Mouse (Mus musculus): ENCODE measurements around the gene Tcf7. TPM values are rescaled to one million over a fixed set of nuclear protein-coding genes. Genes with fewer than 3 reads are reported as not detected.
"Not testable (repeated sequence)": the region's sequence is repeated elsewhere in the genome, so short reads cannot be mapped to it uniquely, and the experiment has no call there.

Tcf7 gene
- total and polyA plus RNA-seq, 3 experiments: not detected

GRCm38 (mm10) chr11:52228722-52229448 lies 53.9 kb downstream of the Tcf7 start:
- ATAC-seq (ENCODE audit: extremely low read depth, insufficient number of reproducible peaks, low FRiP score, poor library complexity, severe bottlenecking): no peak
- Histone ChIP-seq H3K27me3 (ENCODE audit: insufficient read depth, low read length) (peaks cover 5% of the 10 kb centered on the region), H3K9me3 (replicated peaks) (no peaks in the 10 kb centered on the region), H3K36me3 (replicated peaks) (no peaks in the 10 kb centered on the region), H3K4me3 (ENCODE audit: low read depth, low read length) (no peak overlapping the region), H3K4me1 (ENCODE audit: insufficient read depth, low read depth, low read length) (peaks cover 16% of the 10 kb centered on the region)
- TF ChIP-seq GATA2 (IDR thresholded peaks at IDR 0.05; ENCODE audit: borderline replicate concordance, low read depth, low read length) (no peak), CTCF (IDR thresholded peaks at IDR 0.05; ENCODE audit: low read depth, low read length) (no peak), POLR2AphosphoS5 (IDR thresholded peaks at IDR 0.05; ENCODE audit: insufficient replicate concordance, low read depth, low read length) (no peak), GATA1 (IDR thresholded peaks at IDR 0.05; ENCODE audit: borderline replicate concordance, low read length) (no peak), TAL1 (conservative IDR thresholded peaks at IDR 0.05; ENCODE audit: low read depth, low read length) (no peak)
- no peak for DNase-seq (ENCODE audit: low spot score)

GRCm38 (mm10) chr11:52227466-52228226 lies 55.2 kb downstream of the Tcf7 start:
- ATAC-seq (ENCODE audit: extremely low read depth, insufficient number of reproducible peaks, low FRiP score, poor library complexity, severe bottlenecking) (no peak), DNase-seq (ENCODE audit: low spot score) (no peak)
- H3K36me3 ChIP-seq (replicated peaks): no peaks in the 10 kb centered on the region
- H3K4me3 ChIP-seq (ENCODE audit: low read depth, low read length): no peak overlapping the region
- TF ChIP-seq GATA2 (IDR thresholded peaks at IDR 0.05; ENCODE audit: borderline replicate concordance, low read depth, low read length) (no peak), GATA1 (IDR thresholded peaks at IDR 0.05; ENCODE audit: borderline replicate concordance, low read length) (no peak), CTCF (IDR thresholded peaks at IDR 0.05; ENCODE audit: low read depth, low read length) (no peak), TAL1 (conservative IDR thresholded peaks at IDR 0.05; ENCODE audit: low read depth, low read length) (no peak), POLR2AphosphoS5 (IDR thresholded peaks at IDR 0.05; ENCODE audit: insufficient replicate concordance, low read depth, low read length) (no peak)
- H3K9me3 ChIP-seq (replicated peaks): no peaks in the 10 kb centered on the region
- H3K4me1 ChIP-seq (ENCODE audit: insufficient read depth, low read depth, low read length): peaks cover 15% of the 10 kb centered on the region
- peaks cover 8% of the 10 kb centered on the region for H3K27me3 ChIP-seq (ENCODE audit: insufficient read depth, low read length)

GRCm38 (mm10) chr11:52227053-52227452 lies 55.8 kb downstream of the Tcf7 start:
- no peaks in the 10 kb centered on the region for H3K9me3 ChIP-seq (replicated peaks)
- TF ChIP-seq CTCF (IDR thresholded peaks at IDR 0.05; ENCODE audit: low read depth, low read length) (no peak), GATA1 (IDR thresholded peaks at IDR 0.05; ENCODE audit: borderline replicate concordance, low read length) (no peak), GATA2 (IDR thresholded peaks at IDR 0.05; ENCODE audit: borderline replicate concordance, low read depth, low read length) (no peak), POLR2AphosphoS5 (IDR thresholded peaks at IDR 0.05; ENCODE audit: insufficient replicate concordance, low read depth, low read length) (no peak), TAL1 (conservative IDR thresholded peaks at IDR 0.05; ENCODE audit: low read depth, low read length) (no peak)
- peaks cover 8% of the 10 kb centered on the region for H3K27me3 ChIP-seq (ENCODE audit: insufficient read depth, low read length)
- H3K4me3 ChIP-seq (ENCODE audit: low read depth, low read length): no peak overlapping the region
- ATAC-seq (ENCODE audit: extremely low read depth, insufficient number of reproducible peaks, low FRiP score, poor library complexity, severe bottlenecking) (no peak), DNase-seq (ENCODE audit: low spot score) (no peak)
- H3K4me1 ChIP-seq (ENCODE audit: insufficient read depth, low read depth, low read length): peaks cover 15% of the 10 kb centered on the region
- no peaks in the 10 kb centered on the region for H3K36me3 ChIP-seq (replicated peaks)

GRCm38 (mm10) chr11:52225986-52226599 lies 56.7 kb downstream of the Tcf7 start:
- H3K27me3 ChIP-seq (ENCODE audit: insufficient read depth, low read length): peaks cover 8% of the 10 kb centered on the region
- DNase-seq (ENCODE audit: low spot score) (no peak), ATAC-seq (ENCODE audit: extremely low read depth, insufficient number of reproducible peaks, low FRiP score, poor library complexity, severe bottlenecking) (no peak)
- H3K4me3 ChIP-seq (ENCODE audit: low read depth, low read length): no peak overlapping the region
- H3K36me3 ChIP-seq (replicated peaks): no peaks in the 10 kb centered on the region
- TF ChIP-seq TAL1 (conservative IDR thresholded peaks at IDR 0.05; ENCODE audit: low read depth, low read length) (no peak), GATA2 (IDR thresholded peaks at IDR 0.05; ENCODE audit: borderline replicate concordance, low read depth, low read length) (no peak), POLR2AphosphoS5 (IDR thresholded peaks at IDR 0.05; ENCODE audit: insufficient replicate concordance, low read depth, low read length) (no peak), GATA1 (IDR thresholded peaks at IDR 0.05; ENCODE audit: borderline replicate concordance, low read length) (no peak), CTCF (IDR thresholded peaks at IDR 0.05; ENCODE audit: low read depth, low read length) (no peak)
- no peaks in the 10 kb centered on the region for H3K9me3 ChIP-seq (replicated peaks)
- peaks cover 14% of the 10 kb centered on the region for H3K4me1 ChIP-seq (ENCODE audit: insufficient read depth, low read depth, low read length)

GRCm38 (mm10) chr11:52223968-52224682 lies 58.7 kb downstream of the Tcf7 start:
- Histone ChIP-seq H3K36me3 (replicated peaks) (no peaks in the 10 kb centered on the region), H3K4me1 (ENCODE audit: insufficient read depth, low read depth, low read length) (peaks cover 12% of the 10 kb centered on the region), H3K9me3 (replicated peaks) (no peaks in the 10 kb centered on the region), H3K4me3 (ENCODE audit: low read depth, low read length) (no peak overlapping the region), H3K27me3 (ENCODE audit: insufficient read depth, low read length) (peaks cover 25% of the 10 kb centered on the region)
- no peak for TF ChIP-seq CTCF (IDR thresholded peaks at IDR 0.05; ENCODE audit: low read depth, low read length)
- no peak for DNase-seq (ENCODE audit: low spot score)
- ATAC-seq (ENCODE audit: extremely low read depth, insufficient number of reproducible peaks, low FRiP score, poor library complexity, severe bottlenecking): no peak

GRCm38 (mm10) chr11:52222891-52223290 lies 59.9 kb downstream of the Tcf7 start:
- Histone ChIP-seq H3K4me1 (ENCODE audit: insufficient read depth, low read depth, low read length) (peaks cover 12% of the 10 kb centered on the region), H3K9me3 (replicated peaks) (no peaks in the 10 kb centered on the region), H3K36me3 (replicated peaks) (no peaks in the 10 kb centered on the region), H3K27me3 (ENCODE audit: insufficient read depth, low read length) (peaks cover 25% of the 10 kb centered on the region), H3K4me3 (ENCODE audit: low read depth, low read length) (no peak overlapping the region)
- DNase-seq (ENCODE audit: low spot score) (no peak), ATAC-seq (ENCODE audit: extremely low read depth, insufficient number of reproducible peaks, low FRiP score, poor library complexity, severe bottlenecking) (no peak)
- no peak for TF ChIP-seq CTCF (IDR thresholded peaks at IDR 0.05; ENCODE audit: low read depth, low read length)
- no peak for TF ChIP-seq GATA1 (IDR thresholded peaks at IDR 0.05; ENCODE audit: borderline replicate concordance, low read length)

GRCm38 (mm10) chr11:52221921-52222320 lies 60.9 kb downstream of the Tcf7 start:
- not testable (repeated sequence) for ATAC-seq (ENCODE audit: extremely low read depth, insufficient number of reproducible peaks, low FRiP score, poor library complexity, severe bottlenecking); H3K9me3 ChIP-seq (replicated peaks); DNase-seq (ENCODE audit: low spot score); H3K4me3 ChIP-seq (ENCODE audit: low read depth, low read length); H3K36me3 ChIP-seq (replicated peaks)
- H3K27me3 ChIP-seq (ENCODE audit: insufficient read depth, low read length): peaks cover 25% of the 10 kb centered on the region
- H3K4me1 ChIP-seq (ENCODE audit: insufficient read depth, low read depth, low read length): peaks cover 12% of the 10 kb centered on the region
